Mouse (Mus musculus) bone marrow macrophage, adult 2 months (primary cell): ENCODE measurements around the gene Gm8104.
"Not testable (repeated sequence)": the region's sequence is repeated elsewhere in the genome, so short reads cannot be mapped to it uniquely, and the experiment has no call there.

ENCODE experiments used
- CTCF ChIP-seq: IDR thresholded peaks from 2 replicates; pipeline ENCODE4 v1.5.1; 2012; ENCODE audit warnings: low read depth, mild to moderate bottlenecking, low read length, moderate library complexity
- POLR2A ChIP-seq: IDR thresholded peaks from 2 replicates; pipeline ENCODE4 v1.6.1; 2012; ENCODE audit warnings: mild to moderate bottlenecking, low read depth, low read length, borderline replicate concordance

- TF ChIP-seq POLR2A, CTCF: not testable (repeated sequence)
These were observed 11.1 kb upstream of the Gm8104 start for GRCm38 (mm10) chr14:43089103-43089919.
